Mouse (Mus musculus) heart, adult 2 months (tissue): ENCODE results near the gene Foxn3.

Source experiments
- CTCF ChIP-seq: fragments of 200-600 bp; IDR thresholded peaks from 2 replicates; pipeline ENCODE4 v1.8.1; 2022; ENCODE audit warnings: antibody characterized with exemption, mild to moderate bottlenecking, moderate library complexity
- EP300 ChIP-seq: fragments of 200-500 bp; IDR thresholded peaks from 2 replicates; pipeline ENCODE4 v1.6.1; 2011; ENCODE audit warnings: low read depth, low read length, control low read depth; ENCODE audit not compliant: insufficient read depth
- POLR2A ChIP-seq: fragments of 200-500 bp; IDR thresholded peaks from 2 replicates; pipeline ENCODE4 v1.6.1; 2011; ENCODE audit warnings: mild to moderate bottlenecking, low read depth, low read length, control low read depth; ENCODE audit not compliant: insufficient read depth

GRCm38 (mm10) chr12:99353692-99354091 lies 209.7 kb downstream of the Foxn3 start:
- TF ChIP-seq CTCF: no peak
- TF ChIP-seq POLR2A: no peak
- TF ChIP-seq EP300: no peak
